Mouse (Mus musculus): Measurements from ENCODE around the gene Tefm.

DNA sequence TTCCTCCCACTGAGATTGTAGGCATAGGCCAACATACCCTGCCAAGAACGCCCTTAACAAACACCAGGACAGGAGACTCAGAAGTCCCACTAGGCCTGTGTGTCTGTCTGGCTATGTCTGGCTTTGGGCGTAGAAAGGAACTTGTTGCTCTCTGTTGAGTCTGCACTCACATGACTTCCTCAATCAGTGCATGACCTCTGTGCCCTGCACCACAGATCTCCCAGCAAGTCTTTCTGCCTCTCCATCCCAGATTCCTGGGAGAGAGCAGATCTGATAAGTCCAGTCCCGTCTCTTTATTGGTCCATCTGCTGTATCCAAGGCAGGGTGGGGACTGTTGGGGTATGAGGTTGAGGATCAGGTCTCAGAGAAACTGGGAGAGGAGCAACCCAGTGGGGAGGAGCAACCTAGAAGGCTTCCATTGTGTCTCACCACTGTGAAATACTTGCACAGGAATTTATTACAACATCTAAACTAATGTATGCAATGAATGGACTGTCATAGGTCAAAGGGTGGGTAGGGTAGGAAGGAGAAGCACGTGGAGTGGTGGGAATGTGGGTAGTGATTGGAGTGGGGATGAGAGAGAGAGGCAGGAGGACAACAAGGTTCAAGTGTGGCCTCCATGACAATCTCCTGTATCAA lies 26.8 kb upstream of the Tefm start:
- TF ChIP-seq POLR2A (IDR thresholded peaks at IDR 0.05; ENCODE audit: low read depth, low read length) = no peak
- no peak for TF ChIP-seq CTCF (conservative IDR thresholded peaks at IDR 0.05 in 1 of 2, IDR thresholded peaks at IDR 0.05 in 1 of 2; ENCODE audit: low read depth in 2 of 2, low read length in 2 of 2)
- no peak for TF ChIP-seq JUND (conservative IDR thresholded peaks at IDR 0.05; ENCODE audit: low read depth, low read length)
- TF ChIP-seq POLR2AphosphoS2 (IDR thresholded peaks at IDR 0.05; ENCODE audit: low read depth, low read length) = no peak
- no peak for TF ChIP-seq MXI1 (IDR thresholded peaks at IDR 0.05; ENCODE audit: low read depth, low read length)

All from CH12.LX (cell line).